Mouse (Mus musculus): ENCODE results near the gene Glce. TPM values are rescaled to one million over a fixed set of nuclear protein-coding genes. Genes with fewer than 3 reads are reported as not detected.

The Glce gene
- 9.4 and 15.9 TPM in 2 replicates for polyA plus RNA-seq (2012; rRNA removed)

GRCm38 (mm10) chr9:62122508-62123215, at the start of gene Glce:
Gene Glce (minus strand): TSS chr9:62122655.

GRCm38 (mm10) chr9:62026600-62026999, 95.9 kb downstream of the Glce start, which contains the start of gene Paqr5:
Gene Paqr5 (minus strand): TSS chr9:62026856.

Other genes with a start within 250 kb of the Glce start
- 3,985 and 7,264 TPM in 2 replicates for gene Rplp1, start 208.1 kb downstream of the Glce start, polyA plus RNA-seq (2012; rRNA removed)
- gene Kif23, start 175.9 kb downstream of the Glce start, polyA plus RNA-seq (2012; rRNA removed): 98.9 and 103 TPM in 2 replicates
- 0.12 and 0.14 TPM in 2 replicates for gene Paqr5, start 95.8 kb downstream of the Glce start, polyA plus RNA-seq (2012; rRNA removed)
- not detected in 2 replicates for gene Spesp1, start 159.6 kb upstream of the Glce start, polyA plus RNA-seq (2012; rRNA removed)
- 882 and 3,071 TPM in 2 replicates for gene Anp32a, start 218.6 kb upstream of the Glce start, polyA plus RNA-seq (2012; rRNA removed)